Mouse (Mus musculus): ENCODE measurements around the gene Snap25.

- TF ChIP-seq POLR2A (IDR thresholded peaks at IDR 0.05; ENCODE audit: borderline replicate concordance, extremely low read depth, low read depth, low read length), result no peak
- no peak for TF ChIP-seq CTCF (IDR thresholded peaks at IDR 0.05; ENCODE audit: insufficient read depth, low read length)
These were observed 110.8 kb downstream of the Snap25 start for GRCm38 (mm10) chr2:136823751-136824716.

Data from lung, adult 2 months (tissue).